Mouse (Mus musculus) G1E (cell line): ENCODE data around the gene Nyap2.

Source experiments
- CTCF ChIP-seq: IDR thresholded peaks from 2 replicates; pipeline ENCODE4 v1.5.1; 2012; ENCODE audit warnings: low read depth, low read length, inconsistent platforms, mixed read lengths
- GATA1 ChIP-seq: IDR thresholded peaks from 2 replicates; pipeline ENCODE4 v1.6.1; 2012; ENCODE audit warnings: borderline replicate concordance, low read length, inconsistent platforms, mixed read lengths
- GATA2 ChIP-seq: IDR thresholded peaks from 2 replicates; pipeline ENCODE4 v1.6.1; 2012; ENCODE audit warnings: low read depth, low read length, inconsistent platforms, borderline replicate concordance
- POLR2AphosphoS5 ChIP-seq: IDR thresholded peaks from 2 replicates; pipeline ENCODE4 v1.6.1; 2012; ENCODE audit warnings: low read depth, low read length, inconsistent platforms; ENCODE audit not compliant: insufficient replicate concordance
- TAL1 ChIP-seq: conservative IDR thresholded peaks from 2 replicates; pipeline ENCODE4 v1.6.1; 2012; ENCODE audit warnings: low read depth, low read length, inconsistent platforms, mixed read lengths

DNA sequence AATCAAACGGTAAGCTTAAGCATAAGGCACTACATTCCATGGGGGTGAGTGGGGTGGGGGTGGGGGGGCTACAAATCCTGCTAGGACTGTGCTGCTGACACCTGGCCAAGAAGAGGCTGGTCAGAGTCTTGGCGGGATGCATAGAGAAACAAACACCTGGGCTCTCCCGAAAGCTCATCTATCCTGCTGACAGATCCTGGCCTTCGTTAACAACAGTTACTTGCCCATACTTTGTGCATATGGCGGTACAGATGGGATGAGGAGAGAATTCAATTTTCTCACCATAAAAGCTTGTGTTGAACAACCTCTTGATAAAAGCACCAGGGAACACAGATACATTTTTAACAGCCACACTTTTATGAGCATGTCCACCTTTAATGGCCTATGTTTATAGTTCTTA is 10.7 kb downstream of the Nyap2 start:
- TF ChIP-seq CTCF (no peak), GATA1 (no peak), TAL1 (no peak), POLR2AphosphoS5 (no peak), GATA2 (no peak)
